Mouse (Mus musculus) lung, embryonic 16.5 days (tissue): Measurements from ENCODE around the gene Atp8b5. TPM values are rescaled to one million over a fixed set of nuclear protein-coding genes. Genes with fewer than 3 reads are reported as not detected.

Source experiments
- ATAC-seq: fragments of 200-750 bp; cut with Nextera tagmentation; 2 replicates; pipeline ENCODE4 v1.8.0; 2017; ENCODE audit warnings: low read depth, mild to moderate bottlenecking, moderate library complexity
- H3K27ac ChIP-seq: fragments of 300-500 bp; sonication (generic); 2 replicates; pipeline ENCODE4 v1.5.1; 2014; ENCODE audit warnings: mild to moderate bottlenecking, control low read depth, low read length
- H3K27me3 ChIP-seq: fragments of 300-500 bp; sonication (generic); 2 replicates; pipeline ENCODE4 v1.6.1; 2014; ENCODE audit warnings: low read depth, low read length, mixed read lengths; ENCODE audit not compliant: control insufficient read depth, insufficient read depth
- H3K36me3 ChIP-seq: fragments of 300-500 bp; sonication (generic); 2 replicates; pipeline ENCODE4 v1.6.1; 2014; ENCODE audit warnings: low read length; ENCODE audit not compliant: control insufficient read depth, insufficient read depth
- H3K4me1 ChIP-seq: fragments of 300-500 bp; sonication (generic); replicated peaks from 2 replicates; pipeline ENCODE4 v1.6.1; 2014; ENCODE audit warnings: low read length, mixed read lengths; ENCODE audit not compliant: control insufficient read depth, insufficient read depth
- H3K4me2 ChIP-seq: fragments of 300-500 bp; sonication (generic); 2 replicates; pipeline ENCODE4 v1.6.1; 2014; ENCODE audit warnings: low read depth, low read length, control low read depth
- H3K4me3 ChIP-seq: fragments of 300-500 bp; sonication (generic); 2 replicates; pipeline ENCODE4 v1.5.1; 2014; ENCODE audit warnings: mild to moderate bottlenecking, low read length, control low read depth
- H3K9ac ChIP-seq: fragments of 300-500 bp; sonication (generic); 2 replicates; pipeline ENCODE4 v1.6.1; 2014; ENCODE audit warnings: low read length, control low read depth
- H3K9me3 ChIP-seq: fragments of 300-500 bp; sonication (generic); 2 replicates; pipeline ENCODE4 v1.6.1; 2016; ENCODE audit warnings: low read length; ENCODE audit not compliant: control insufficient read depth
- WGBS: fragments of 180-500 bp; shearing (Covaris S2); extraction: QIAGEN DNeasy Blood & Tissue Kit; methylation state at CpG from one replicate; pipeline ENCODE4 v1.1.7; 2014; 5-methylcytosine and 5-hydroxymethylcytosine counted together
- polyA plus RNA-seq: library from polyadenylated mRNA; unstranded; fragments of >200 nt; fragmentation: Nextera tagmentation; extraction: Ambion mirVana; gene quantifications from 2 replicates; pipeline ENCODE4 v1.2.1, GENCODE M21; 2015

The Atp8b5 gene
- polyA plus RNA-seq, 1 experiment from 2014 or later = 0.39 TPM

DNA sequence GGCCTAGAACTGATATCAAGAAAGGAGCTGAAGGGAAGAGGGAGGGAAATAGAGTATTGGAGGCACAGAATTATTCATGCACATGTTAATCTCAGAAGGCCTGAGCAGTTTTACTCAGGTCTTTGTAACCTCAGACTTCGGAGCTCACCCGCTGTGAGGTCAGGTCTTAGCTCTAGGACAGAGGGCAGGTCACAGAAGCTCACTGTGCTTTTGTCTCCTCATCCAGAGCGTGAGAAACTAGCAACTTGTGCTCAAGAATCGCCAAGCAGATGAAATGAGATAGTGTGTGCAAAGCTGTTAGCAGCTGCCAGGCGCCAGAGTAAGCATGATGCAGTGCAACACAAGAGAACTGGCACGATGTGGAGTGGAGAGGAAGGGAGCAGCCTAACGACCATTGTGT is 18.9 kb upstream of the Atp8b5 start:
- WGBS = 71% methylated on average over 7 of the region's 7 CpGs
- ATAC-seq = no peak

DNA sequence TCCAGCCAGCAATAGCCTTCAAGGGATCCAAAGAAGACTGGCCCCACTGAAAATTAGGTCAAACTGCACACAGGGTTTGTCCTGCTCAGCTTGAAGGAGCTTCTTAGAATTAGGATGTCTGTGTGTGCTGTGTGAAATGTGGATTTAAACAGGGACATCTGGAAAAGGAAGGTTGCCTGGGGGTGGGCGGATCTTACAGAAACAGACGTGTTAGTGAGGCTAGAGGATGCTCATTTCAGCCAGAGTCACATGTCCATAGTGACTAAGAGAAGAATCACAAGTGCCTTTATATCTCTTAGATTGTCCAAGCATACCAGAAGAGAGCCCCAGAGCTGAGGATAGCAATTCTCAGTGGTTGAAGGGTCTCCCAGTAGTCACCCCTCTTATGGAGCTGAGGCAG is 18.1 kb upstream of the Atp8b5 start:
- Histone ChIP-seq H3K9ac (no peak overlapping the region), H3K36me3 (no peaks in the 10 kb centered on the region), H3K4me1 (no peaks in the 10 kb centered on the region), H3K27ac (no peak overlapping the region), H3K27me3 (no peaks in the 10 kb centered on the region), H3K9me3 (no peaks in the 10 kb centered on the region), H3K4me2 (no peak overlapping the region), H3K4me3 (no peak overlapping the region)
- no peak for ATAC-seq
- 78% methylated on average over 2 of the region's 2 CpGs for WGBS

More for the DNA sequence above, 18.9 kb upstream of the Atp8b5 start:
- no peak overlapping the region for H3K4me2 ChIP-seq
- H3K4me1 ChIP-seq = no peaks in the 10 kb centered on the region
- H3K27ac ChIP-seq = no peak overlapping the region
- no peak overlapping the region for H3K4me3 ChIP-seq
- no peaks in the 10 kb centered on the region for H3K36me3 ChIP-seq
- H3K9me3 ChIP-seq = no peaks in the 10 kb centered on the region
- no peaks in the 10 kb centered on the region for H3K27me3 ChIP-seq
- no peak overlapping the region for H3K9ac ChIP-seq

DNA sequence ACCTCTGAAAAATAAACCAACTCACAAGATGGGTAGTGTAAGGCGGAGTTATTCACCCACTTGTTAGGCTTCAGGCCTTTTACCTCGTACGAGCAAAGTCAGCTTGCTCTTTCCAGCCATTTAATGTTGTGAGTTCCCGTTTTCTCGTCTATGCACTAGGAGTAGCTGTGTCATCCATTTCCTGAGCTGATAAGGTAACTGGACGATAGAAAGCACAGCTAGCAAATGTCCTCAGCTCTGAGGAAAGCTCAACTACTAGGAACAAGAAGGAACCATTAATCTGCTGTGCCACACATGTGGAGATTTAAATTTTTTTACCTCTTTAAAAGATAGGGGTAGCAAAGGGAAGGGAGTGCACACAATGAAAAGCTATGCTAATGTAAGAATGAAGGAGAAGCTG is 15.7 kb upstream of the Atp8b5 start:
- H3K27me3 ChIP-seq = no peaks in the 10 kb centered on the region
- no peaks in the 10 kb centered on the region for H3K9me3 ChIP-seq
- WGBS = 58% methylated on average over 6 of the region's 6 CpGs
- no peak overlapping the region for H3K4me2 ChIP-seq
- H3K27ac ChIP-seq = no peak overlapping the region
- no peaks in the 10 kb centered on the region for H3K36me3 ChIP-seq
- no peak overlapping the region for H3K9ac ChIP-seq
- no peak overlapping the region for H3K4me3 ChIP-seq
- no peak for ATAC-seq
- no peaks in the 10 kb centered on the region for H3K4me1 ChIP-seq

DNA sequence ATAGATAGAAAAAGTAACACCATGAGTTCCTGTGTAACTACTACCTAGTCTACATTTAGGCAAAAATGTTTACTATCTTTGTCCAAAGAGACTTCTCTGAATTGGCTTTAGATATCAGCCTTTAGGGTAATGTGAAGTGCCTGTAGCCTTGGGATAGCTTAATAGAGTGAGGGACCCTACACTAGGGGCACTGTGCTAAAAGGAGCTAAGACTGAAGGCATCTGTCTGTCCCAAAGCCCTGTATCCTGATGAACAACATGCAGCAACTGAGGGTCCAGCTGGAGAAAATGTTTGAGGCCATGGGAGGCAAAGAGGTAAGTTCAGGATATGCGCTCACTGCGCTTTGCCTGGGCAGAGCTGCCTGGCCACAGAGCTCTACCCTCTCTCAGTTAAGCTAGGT is 9.9 kb upstream of the Atp8b5 start:
- no peak for ATAC-seq
- whole genome bisulfite sequencing = 95% methylated on average over 2 of the region's 2 CpGs
- Histone ChIP-seq H3K36me3 (no peaks in the 10 kb centered on the region), H3K4me3 (no peak overlapping the region), H3K9me3 (no peaks in the 10 kb centered on the region), H3K27ac (no peak overlapping the region), H3K4me1 (peaks cover 5% of the 10 kb centered on the region), H3K4me2 (no peak overlapping the region), H3K9ac (no peak overlapping the region), H3K27me3 (no peaks in the 10 kb centered on the region)

GRCm38 (mm10) chr4:43258556-43258955 is 8.4 kb upstream of the Atp8b5 start:
- H3K4me2 ChIP-seq = no peak overlapping the region

GRCm38 (mm10) chr4:43259435-43259834 is 7.5 kb upstream of the Atp8b5 start:
- 41% methylated on average over 3 of the region's 3 CpGs for WGBS

More at GRCm38 (mm10) chr4:43258556-43258955, 8.4 kb upstream of the Atp8b5 start:
- Histone ChIP-seq H3K27me3 (no peaks in the 10 kb centered on the region), H3K9ac (no peak overlapping the region), H3K9me3 (no peaks in the 10 kb centered on the region), H3K4me1 (peaks cover 5% of the 10 kb centered on the region), H3K27ac (no peak overlapping the region), H3K36me3 (no peaks in the 10 kb centered on the region), H3K4me3 (no peak overlapping the region)
- 77% methylated on average over 4 of the region's 4 CpGs for WGBS
- ATAC-seq = no peak

GRCm38 (mm10) chr4:43260096-43260495 is 6.9 kb upstream of the Atp8b5 start:
- WGBS = 41% methylated on average over 5 of the region's 5 CpGs
- Histone ChIP-seq H3K36me3 (no peaks in the 10 kb centered on the region), H3K4me2 (no peak overlapping the region), H3K9ac (no peak overlapping the region), H3K4me1 (peaks cover 5% of the 10 kb centered on the region), H3K27me3 (no peaks in the 10 kb centered on the region), H3K9me3 (no peaks in the 10 kb centered on the region), H3K4me3 (no peak overlapping the region), H3K27ac (no peak overlapping the region)
- ATAC-seq = no peak

More at GRCm38 (mm10) chr4:43259435-43259834, 7.5 kb upstream of the Atp8b5 start:
- no peak for ATAC-seq
- no peak overlapping the region for H3K4me3 ChIP-seq
- no peak overlapping the region for H3K4me2 ChIP-seq
- H3K4me1 ChIP-seq = peaks cover 5% of the 10 kb centered on the region
- no peaks in the 10 kb centered on the region for H3K36me3 ChIP-seq
- no peak overlapping the region for H3K9ac ChIP-seq
- no peaks in the 10 kb centered on the region for H3K9me3 ChIP-seq
- no peaks in the 10 kb centered on the region for H3K27me3 ChIP-seq
- no peak overlapping the region for H3K27ac ChIP-seq

DNA sequence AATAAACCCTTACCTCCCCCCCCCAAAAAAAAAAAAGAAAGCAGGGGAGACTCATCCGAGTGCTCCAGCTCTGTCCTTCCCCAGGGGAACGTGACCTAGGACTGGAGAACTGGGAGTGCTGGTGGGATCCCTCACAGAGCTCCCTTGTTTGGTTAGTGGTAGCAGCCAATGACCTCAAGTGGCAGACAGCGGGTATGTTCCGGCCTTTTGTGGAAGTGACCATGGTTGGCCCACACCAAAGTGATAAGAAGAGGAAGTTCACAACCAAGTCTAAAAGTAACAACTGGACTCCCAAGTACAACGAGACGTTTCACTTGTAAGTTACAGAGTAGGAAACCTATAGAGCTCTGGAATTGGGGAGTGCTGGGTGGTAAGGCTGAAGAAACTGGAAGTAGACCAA is 4.1 kb upstream of the Atp8b5 start:
- Histone ChIP-seq H3K27ac (no peak overlapping the region), H3K27me3 (no peaks in the 10 kb centered on the region), H3K4me3 (no peak overlapping the region), H3K36me3 (no peaks in the 10 kb centered on the region), H3K4me2 (no peak overlapping the region), H3K9me3 (no peaks in the 10 kb centered on the region), H3K4me1 (peaks cover 12% of the 10 kb centered on the region), H3K9ac (no peak overlapping the region)
- WGBS = 83% methylated on average over 6 of the region's 6 CpGs
- ATAC-seq = no peak

DNA sequence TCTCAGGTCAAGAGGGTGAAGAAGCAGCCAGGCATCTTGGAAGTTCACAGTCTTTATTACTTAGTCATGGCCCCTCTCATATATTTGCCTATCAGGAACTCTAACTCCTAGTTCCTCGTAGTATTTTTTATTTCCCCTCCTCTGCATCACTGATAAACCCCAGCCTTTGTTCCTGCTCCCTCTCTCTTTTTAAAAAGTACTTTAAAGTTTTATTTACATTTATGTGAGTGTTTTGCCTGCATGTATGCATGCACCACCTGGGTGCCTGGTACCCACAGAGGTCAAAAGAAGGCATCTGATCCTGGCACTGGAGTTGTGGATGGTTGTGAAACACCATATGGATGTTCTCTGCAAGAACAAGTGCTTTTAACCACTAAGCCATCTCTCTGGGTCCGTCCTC is 813 bp upstream of the Atp8b5 start:
- peaks cover 7% of the 10 kb centered on the region for H3K4me1 ChIP-seq
- no peak overlapping the region for H3K9ac ChIP-seq
- no peaks in the 10 kb centered on the region for H3K27me3 ChIP-seq
- H3K9me3 ChIP-seq = no peaks in the 10 kb centered on the region
- no peaks in the 10 kb centered on the region for H3K36me3 ChIP-seq
- no peak overlapping the region for H3K4me3 ChIP-seq
- WGBS = 39% methylated on average over 2 of the region's 2 CpGs
- H3K4me2 ChIP-seq = no peak overlapping the region
- no peak overlapping the region for H3K27ac ChIP-seq
- no peak for ATAC-seq

DNA sequence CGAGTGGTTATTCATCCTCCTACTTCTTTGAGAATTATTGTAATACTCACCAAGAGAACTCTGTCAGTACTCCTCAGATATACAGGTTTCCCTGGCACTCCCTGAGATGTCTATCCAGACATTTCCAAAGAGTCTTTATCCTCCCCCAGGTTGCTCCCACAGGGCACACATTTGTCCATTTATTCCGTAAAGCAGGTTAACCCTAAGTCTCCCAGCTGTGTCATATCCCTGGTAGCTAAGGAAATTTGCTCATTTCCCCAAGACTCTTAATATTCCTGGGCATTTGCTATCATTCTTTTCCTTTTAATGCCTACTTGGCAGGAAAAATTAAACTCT is 332 bp downstream of the Atp8b5 start:
- Histone ChIP-seq H3K4me3 (peak overlapping the region; percentile 47), H3K9ac (no peak overlapping the region; the same call in 1 of the 2 replicates), H3K36me3 (no peaks in the 10 kb centered on the region), H3K4me1 (peaks cover 7% of the 10 kb centered on the region), H3K27ac (no peak overlapping the region), H3K27me3 (no peaks in the 10 kb centered on the region), H3K9me3 (no peaks in the 10 kb centered on the region), H3K4me2 (peak overlapping the region; percentile 79)
- WGBS = 11% methylated on average over 2 of the region's 2 CpGs
- ATAC-seq = no peak
